Mouse (Mus musculus) thymus, adult 18-20 months (tissue): ENCODE results near the gene Ttc26.

Source experiments
- DNase-seq, 2 experiments: peaks; one replicate each; pipeline ENCODE4 v3.0.0; 2022; ENCODE audit warnings: mixed read lengths in 2 of 2

Gene Ttc26

GRCm38 (mm10) chr6:38458075-38458474 lies 76.8 kb downstream of the Ttc26 start:
- DNase-seq = no peak

GRCm38 (mm10) chr6:38469591-38469990 lies 88.3 kb downstream of the Ttc26 start:
- no peak for DNase-seq
